Mouse (Mus musculus) limb, embryonic 14.5 days (tissue): ENCODE results near the gene Sema5b. TPM values are rescaled to one million over a fixed set of nuclear protein-coding genes. Genes with fewer than 3 reads are reported as not detected.
A peak's percentile ranks its signal among the peaks of the same experiment; 100 is the strongest.

Experiments used
- ATAC-seq: fragments of 200-750 bp; cut with Nextera tagmentation; 2 replicates; pipeline ENCODE4 v1.8.0; 2017; ENCODE audit warnings: low read depth, moderate number of reproducible peaks, moderate TSS enrichment; ENCODE audit not compliant: low FRiP score
- DNase-seq: peaks from one replicate; pipeline ENCODE4 v3.0.0-alpha.2; 2015; ENCODE audit warnings: low spot score
- H3K27ac ChIP-seq: fragments of 300-500 bp; sonication (generic); replicated peaks from 2 replicates; pipeline ENCODE4 v1.5.1; 2014; ENCODE audit warnings: low read depth, mild to moderate bottlenecking, low read length, moderate library complexity, mixed read lengths
- H3K27me3 ChIP-seq: fragments of 300-500 bp; sonication (generic); 2 replicates; pipeline ENCODE4 v1.6.1; 2014; ENCODE audit warnings: low read length, mixed read lengths; ENCODE audit not compliant: control insufficient read depth, insufficient read depth
- H3K36me3 ChIP-seq: fragments of 300-500 bp; sonication (generic); 2 replicates; pipeline ENCODE4 v1.6.1; 2014; ENCODE audit warnings: mild to moderate bottlenecking, low read length, moderate library complexity, mixed read lengths; ENCODE audit not compliant: control insufficient read depth, insufficient read depth
- H3K4me1 ChIP-seq: fragments of 300-500 bp; sonication (generic); 2 replicates; pipeline ENCODE4 v1.6.1; 2014; ENCODE audit warnings: antibody characterized with exemption, low read length, mixed read lengths; ENCODE audit not compliant: control insufficient read depth, insufficient read depth
- H3K4me2 ChIP-seq: fragments of 300-500 bp; sonication (generic); replicated peaks from 2 replicates; pipeline ENCODE4 v1.6.1; 2014; ENCODE audit warnings: low read depth, mild to moderate bottlenecking, low read length, moderate library complexity; ENCODE audit not compliant: severe bottlenecking
- H3K4me3 ChIP-seq: fragments of 300-500 bp; sonication (generic); replicated peaks from 2 replicates; pipeline ENCODE4 v1.5.1; 2014; ENCODE audit warnings: low read length
- H3K9ac ChIP-seq: fragments of 300-500 bp; sonication (generic); 2 replicates; pipeline ENCODE4 v1.6.1; 2014; ENCODE audit warnings: mild to moderate bottlenecking, low read depth, low read length, moderate library complexity; ENCODE audit not compliant: severe bottlenecking
- H3K9me3 ChIP-seq: fragments of 300-500 bp; sonication (generic); 2 replicates; pipeline ENCODE4 v1.6.1; 2016; ENCODE audit warnings: low read length; ENCODE audit not compliant: control insufficient read depth
- POLR2A ChIP-seq: fragments of 200-500 bp; IDR thresholded peaks from 2 replicates; pipeline ENCODE4 v1.8.0; 2012; ENCODE audit warnings: inconsistent platforms, mild to moderate bottlenecking, moderate library complexity, borderline replicate concordance; ENCODE audit not compliant: insufficient read depth, insufficient read length; ENCODE audit errors: extremely low read depth
- WGBS: fragments of 180-500 bp; shearing (Covaris S2); extraction: QIAGEN DNeasy Blood & Tissue Kit; methylation state at CpG from one replicate; pipeline ENCODE4 v1.1.7; 2014; 5-methylcytosine and 5-hydroxymethylcytosine counted together
- polyA plus RNA-seq, 2 experiments: library from polyadenylated mRNA; depleted of rRNA in 1 of 2; stranded (reverse) in 1 of 2; unstranded in 1 of 2; fragments of >200 nt; fragmentation: Nextera tagmentation in 1 of 2; extraction: Ambion mirVana in 1 of 2; gene quantifications; 2 replicates each; pipeline versions ENCODE4 v1.2.1 to v1.2.3; 2012 to 2014

Sema5b gene
- polyA plus RNA-seq, 2 experiments, result 4.2 to 17.4 TPM

DNA sequence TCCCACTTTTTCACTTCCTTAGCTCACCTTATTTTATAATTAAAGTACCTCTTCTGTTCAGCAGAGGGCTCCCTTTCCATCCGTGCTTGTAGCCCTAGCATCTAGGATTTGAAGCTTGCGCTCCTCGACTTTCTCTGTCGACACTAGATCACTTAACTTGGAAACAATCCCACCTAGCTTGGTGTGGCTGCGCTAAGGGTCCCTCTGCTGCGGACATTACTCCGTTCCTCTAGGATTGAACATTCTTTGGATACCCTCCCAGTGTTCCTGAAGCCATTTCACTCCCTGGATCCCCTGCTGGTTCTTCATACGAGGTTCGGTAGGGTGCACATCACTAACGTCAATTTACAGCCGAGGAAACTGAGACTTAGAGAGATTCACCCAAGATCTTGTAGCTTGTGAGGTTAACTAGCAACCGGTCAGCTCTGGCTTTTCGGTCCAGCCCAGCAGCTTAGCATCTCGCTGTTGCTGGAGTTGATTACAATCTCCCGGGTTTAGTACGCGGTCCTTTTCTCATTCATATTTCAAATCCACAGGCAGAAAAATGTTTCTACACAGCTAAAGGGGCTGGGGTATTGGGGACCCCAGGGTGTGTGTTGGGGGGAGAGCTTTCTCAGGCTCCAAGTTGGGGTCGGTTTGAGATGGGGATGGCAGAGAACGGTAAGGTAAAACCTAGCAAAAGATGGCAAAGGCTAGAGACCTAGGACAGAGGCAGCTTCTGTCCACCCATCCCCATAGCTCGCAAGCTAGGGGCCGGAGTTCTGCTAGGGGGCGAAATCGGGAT, 420 bp upstream of the Sema5b start:
- no peak for TF ChIP-seq POLR2A
- Histone ChIP-seq H3K36me3 (no peaks in the 10 kb centered on the region), H3K4me3 (peak overlapping the region; percentile 61), H3K27me3 (peaks cover 33% of the 10 kb centered on the region; the same call in 1 of the 2 replicates), H3K4me2 (peak overlapping the region; percentile 97), H3K27ac (no peak overlapping the region), H3K9me3 (no peaks in the 10 kb centered on the region), H3K4me1 (peaks cover 5% of the 10 kb centered on the region; the same call in 1 of the 2 replicates), H3K9ac (no peak overlapping the region)
- under 1% methylated on average over 21 of the region's 23 CpGs for WGBS
- DNase-seq, result peak; percentile 80
- peak; percentile 28 for ATAC-seq

DNA sequence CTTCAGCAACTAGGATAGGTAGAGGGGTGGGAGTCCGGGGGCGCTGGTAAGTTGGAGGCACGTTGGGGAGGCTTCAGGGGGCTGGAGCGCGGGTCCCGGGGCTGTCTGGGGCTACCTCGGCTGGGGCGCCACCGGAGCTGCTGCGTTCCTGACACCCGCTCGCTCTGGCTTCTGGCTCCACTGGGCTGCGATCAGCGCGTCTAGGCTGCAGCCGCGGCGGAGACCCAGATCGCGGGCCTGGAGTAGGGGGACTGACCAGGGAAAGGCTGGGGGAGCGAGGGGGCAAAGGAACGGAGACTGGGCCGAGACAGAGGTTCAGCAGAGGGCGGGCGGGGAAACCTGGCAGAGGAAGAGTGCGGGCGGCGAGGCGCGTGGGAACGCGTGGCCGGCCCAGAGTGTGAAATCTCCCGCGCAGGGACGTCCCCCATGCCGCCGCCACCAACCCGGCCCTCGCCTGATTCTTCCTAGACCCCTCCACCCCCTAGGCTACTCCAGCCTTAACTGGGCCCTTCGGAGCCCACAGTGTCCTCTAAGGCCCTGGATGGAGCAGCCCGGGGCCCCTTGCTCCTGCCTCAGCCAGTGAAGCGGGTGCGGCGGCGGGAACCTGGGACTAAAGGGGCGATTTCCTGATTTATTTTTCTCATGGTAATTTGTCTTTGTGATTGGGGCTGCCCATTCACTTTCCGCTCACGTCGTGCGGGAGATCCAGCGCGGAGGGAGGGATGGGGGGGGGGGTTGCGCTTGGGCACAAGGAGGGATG, 896 bp downstream of the Sema5b start:
- Histone ChIP-seq H3K27me3 (peaks cover 33% of the 10 kb centered on the region; the same call in 1 of the 2 replicates), H3K4me2 (peak overlapping the region; percentile 97), H3K9me3 (no peaks in the 10 kb centered on the region), H3K27ac (peak overlapping the region; percentile 43; the same call in 1 of the 2 replicates), H3K9ac (peak overlapping the region; percentile 58), H3K36me3 (no peaks in the 10 kb centered on the region), H3K4me1 (peaks cover 5% of the 10 kb centered on the region; the same call in 1 of the 2 replicates), H3K4me3 (peak overlapping the region; percentile 61)
- DNase-seq (peak; percentile 36), ATAC-seq (peak; percentile 20; the same call in 1 of the 2 replicates)
- TF ChIP-seq POLR2A, result no peak
- 4% methylated on average over 38 of the region's 54 CpGs for WGBS

DNA sequence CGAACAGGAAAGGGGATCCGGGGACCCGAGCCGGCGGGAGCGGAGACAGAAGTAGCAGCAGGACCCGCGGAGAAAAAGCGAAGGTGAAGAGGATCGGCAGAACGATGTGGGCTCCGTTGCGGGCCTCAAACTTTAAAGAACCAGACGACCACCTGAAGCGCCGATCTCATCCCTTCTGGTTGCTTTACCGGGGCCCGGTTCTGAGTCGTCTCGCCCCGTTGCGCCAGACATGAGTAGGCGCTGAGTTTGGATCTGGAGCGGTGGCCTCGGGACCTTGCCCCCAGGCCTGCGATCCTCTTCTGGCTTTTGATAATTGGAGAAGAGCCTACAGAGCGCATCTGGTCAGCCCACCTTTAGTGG, 1.5 kb downstream of the Sema5b start:
- no peak for ATAC-seq
- H3K27me3 ChIP-seq, result peaks cover 33% of the 10 kb centered on the region; the same call in 1 of the 2 replicates

DNA sequence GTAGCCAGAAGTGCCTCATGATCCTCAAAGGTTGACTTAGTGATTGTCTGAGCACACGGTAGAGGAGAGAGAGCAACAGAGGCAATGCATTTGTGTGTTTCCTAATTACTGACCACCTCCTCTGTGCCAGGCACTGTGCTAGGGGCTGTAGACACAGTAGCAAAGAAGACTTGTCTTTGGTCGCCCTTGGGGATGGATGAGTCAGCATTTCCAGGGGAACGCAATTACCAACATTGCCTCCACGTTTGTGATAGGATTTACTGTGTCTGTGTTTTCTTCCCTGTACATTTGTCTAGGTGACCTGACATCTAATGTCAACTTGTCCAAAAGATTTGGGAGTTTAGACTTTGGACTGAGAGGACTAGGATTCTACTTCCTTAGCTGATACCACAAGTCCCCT, 4.8 kb downstream of the Sema5b start:
- Histone ChIP-seq H3K9ac (no peak overlapping the region), H3K4me1 (peaks cover 5% of the 10 kb centered on the region; the same call in 1 of the 2 replicates), H3K4me2 (no peak overlapping the region), H3K27ac (no peak overlapping the region), H3K27me3 (peaks cover 25% of the 10 kb centered on the region; the same call in 1 of the 2 replicates), H3K4me3 (no peak overlapping the region), H3K36me3 (no peaks in the 10 kb centered on the region), H3K9me3 (no peaks in the 10 kb centered on the region)
- ATAC-seq, result no peak
- TF ChIP-seq POLR2A, result no peak
- DNase-seq, result no peak
- 80% methylated on average over 4 of the region's 4 CpGs for WGBS

More for the DNA sequence above, 1.5 kb downstream of the Sema5b start:
- H3K4me3 ChIP-seq, result peak overlapping the region; percentile 61
- H3K27ac ChIP-seq, result no peak overlapping the region
- TF ChIP-seq POLR2A, result no peak
- H3K9me3 ChIP-seq, result no peaks in the 10 kb centered on the region
- peaks cover 5% of the 10 kb centered on the region; the same call in 1 of the 2 replicates for H3K4me1 ChIP-seq
- peak; percentile 14 for DNase-seq
- H3K36me3 ChIP-seq, result no peaks in the 10 kb centered on the region
- peak overlapping the region; percentile 58 for H3K9ac ChIP-seq
- peak overlapping the region; percentile 97 for H3K4me2 ChIP-seq
- under 1% methylated on average over 27 of the region's 27 CpGs for WGBS

DNA sequence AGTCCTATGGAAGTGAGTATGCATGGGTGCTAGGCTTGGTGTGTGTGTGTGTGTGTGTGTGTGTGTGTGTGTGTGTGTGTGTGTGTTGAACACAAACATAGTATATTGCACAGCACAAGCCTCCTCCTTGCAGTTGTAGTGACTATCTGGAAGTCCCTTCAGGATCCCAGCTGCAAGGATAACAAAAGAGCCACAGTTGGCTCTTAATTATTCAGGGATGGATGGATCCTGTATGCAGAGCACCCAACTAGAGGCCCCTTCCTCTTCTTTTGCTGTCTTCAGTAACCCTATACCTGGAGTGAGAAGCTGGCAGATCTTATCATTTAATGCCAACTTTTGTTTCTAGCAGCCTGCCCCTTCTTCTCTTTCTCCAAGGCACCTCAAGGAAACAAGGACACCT, 7.0 kb downstream of the Sema5b start:
- ATAC-seq (no peak), DNase-seq (no peak)
- TF ChIP-seq POLR2A, result no peak
- Histone ChIP-seq H3K36me3 (no peaks in the 10 kb centered on the region), H3K9me3 (no peaks in the 10 kb centered on the region), H3K4me3 (no peak overlapping the region), H3K27me3 (peaks cover 7% of the 10 kb centered on the region; the same call in 1 of the 2 replicates), H3K4me1 (no peaks in the 10 kb centered on the region), H3K9ac (no peak overlapping the region), H3K27ac (no peak overlapping the region), H3K4me2 (no peak overlapping the region)
